Mouse (Mus musculus): ENCODE results near the gene Rab15.
"Not testable (repeated sequence)": the region's sequence is repeated elsewhere in the genome, so short reads cannot be mapped to it uniquely, and the experiment has no call there.

The Rab15 gene

DNA sequence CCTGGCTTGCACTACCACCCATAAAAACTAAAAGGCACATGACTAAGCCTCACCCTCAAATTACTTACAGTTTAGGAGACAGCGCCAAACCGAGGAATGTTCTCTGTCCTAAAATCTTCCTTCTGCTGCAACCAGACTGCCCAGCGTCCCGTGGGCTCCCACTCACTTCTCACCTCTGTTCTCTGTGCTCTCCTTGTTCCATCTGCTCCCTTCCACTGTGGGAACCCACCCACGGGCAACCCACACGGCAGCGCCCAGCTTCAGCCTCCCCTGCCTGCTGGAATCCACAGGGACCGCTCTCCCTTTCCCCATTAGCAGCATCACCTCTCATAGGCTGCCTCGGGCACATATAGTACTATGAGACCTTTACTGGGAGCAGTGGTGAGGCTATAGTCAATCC, 3.8 kb downstream of the Rab15 start:
- DNase-seq (ENCODE audit: low spot score) = no peak

- no peak for DNase-seq (ENCODE audit: low spot score)
These were observed 4.6 kb downstream of the Rab15 start for GRCm38 (mm10) chr12:76818120-76818519.

DNA sequence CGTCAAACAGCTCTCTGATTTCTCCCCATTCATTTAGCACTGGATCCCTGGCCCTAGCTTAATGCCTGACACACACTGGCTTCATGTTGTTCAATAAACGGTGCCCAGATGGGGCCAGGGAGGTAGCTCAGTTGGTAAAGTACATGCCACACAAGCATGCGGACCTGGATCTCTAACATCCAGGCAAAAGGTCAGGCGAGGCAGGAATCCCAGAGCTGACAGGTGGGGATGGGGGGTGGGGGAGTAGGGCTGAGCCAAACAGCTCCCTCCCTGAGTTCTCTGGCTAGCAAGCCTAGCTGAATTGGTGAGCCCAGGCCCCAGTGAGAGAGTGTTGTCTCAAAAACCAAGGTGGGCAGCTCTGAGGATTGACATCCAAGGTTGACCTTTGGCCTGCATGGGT, 5.5 kb downstream of the Rab15 start:
- DNase-seq (ENCODE audit: low spot score) = no peak

- DNase-seq (ENCODE audit: low spot score) = no peak
These were observed 6.0 kb downstream of the Rab15 start for GRCm38 (mm10) chr12:76816720-76817119.

DNA sequence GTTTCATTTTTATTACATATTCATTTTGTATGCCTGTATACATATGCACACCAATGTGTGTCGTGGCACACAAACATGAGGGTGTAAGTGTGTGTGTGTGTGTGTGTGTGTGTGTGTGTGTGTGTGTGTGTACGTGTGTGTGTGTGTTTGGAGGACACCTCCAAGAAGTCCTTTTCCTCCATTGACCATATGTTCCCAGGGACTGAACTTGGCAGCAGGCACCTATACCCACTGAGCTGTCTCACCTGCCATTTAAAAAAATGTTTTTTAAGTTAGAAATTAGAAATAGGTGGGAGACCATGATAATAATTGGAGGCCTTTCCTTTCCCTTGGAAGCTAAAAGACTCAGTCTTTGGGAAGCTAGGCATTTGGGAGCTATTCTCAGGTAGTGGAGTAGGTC, 8.6 kb downstream of the Rab15 start:
- no peak for DNase-seq (ENCODE audit: low spot score)

DNA sequence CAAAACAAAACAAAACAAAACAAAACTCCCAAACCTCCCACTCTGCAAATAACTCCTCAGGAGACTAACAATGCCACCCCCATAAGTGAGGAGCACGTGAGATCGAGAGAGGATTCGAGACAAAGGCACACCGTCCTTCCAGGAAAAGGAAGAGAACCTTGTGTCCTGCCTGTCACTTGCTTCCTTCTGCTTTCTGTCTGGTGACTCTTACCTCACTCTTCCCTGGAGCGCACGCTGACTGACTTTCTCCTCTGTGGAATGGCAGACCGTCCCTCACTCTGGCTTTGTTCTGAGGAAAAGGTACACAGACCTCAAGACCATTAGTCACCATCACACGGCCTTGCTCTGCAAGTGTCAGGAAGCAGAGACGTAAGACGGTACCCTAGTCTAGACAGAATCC, 9.2 kb downstream of the Rab15 start:
- no peak for DNase-seq (ENCODE audit: low spot score)

- no peak for DNase-seq (ENCODE audit: low spot score)
These were observed 11.7 kb downstream of the Rab15 start for GRCm38 (mm10) chr12:76811006-76811405.

- no peak for DNase-seq (ENCODE audit: low spot score)
These were observed 12.2 kb downstream of the Rab15 start for GRCm38 (mm10) chr12:76810491-76810890.

GRCm38 (mm10) chr12:76807796-76808195, 14.9 kb downstream of the Rab15 start:
- no peak for DNase-seq (ENCODE audit: low spot score)

DNA sequence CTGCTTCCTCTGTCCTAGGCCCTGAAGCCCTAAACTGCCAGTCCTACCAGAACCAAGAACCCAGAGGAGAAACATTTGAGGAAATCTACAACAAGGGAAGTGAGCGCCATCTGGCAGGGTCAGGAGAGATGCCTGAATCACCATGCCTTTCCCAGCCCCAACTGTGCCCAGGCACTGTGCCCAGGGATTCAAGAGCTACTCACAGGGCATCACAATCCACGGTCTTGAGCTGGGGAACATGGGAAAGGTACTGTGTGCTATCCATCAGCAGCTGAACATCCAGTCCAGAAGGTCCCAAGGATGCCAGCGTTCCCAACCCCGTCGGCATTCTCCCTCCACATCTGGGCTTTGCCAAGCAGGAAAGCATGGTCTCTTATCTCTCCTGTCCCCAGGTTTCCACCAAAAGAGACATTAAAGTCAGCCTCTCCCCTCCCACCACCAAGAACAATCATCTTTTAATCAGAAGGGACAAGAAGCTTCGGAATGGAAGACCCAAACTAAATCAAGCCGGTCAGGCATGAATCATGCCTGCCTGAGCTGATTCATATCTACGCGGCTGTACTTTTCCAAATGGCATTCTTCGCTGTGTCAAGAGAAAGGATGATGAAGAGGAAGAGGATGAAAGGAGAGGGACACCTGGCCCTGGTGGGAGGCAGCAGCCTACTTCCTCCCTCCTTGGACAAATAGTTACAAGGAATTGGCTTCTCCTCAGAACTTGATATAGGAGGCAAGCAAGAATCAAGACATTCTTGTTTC, 17.5 kb downstream of the Rab15 start:
- DNase-seq (ENCODE audit: low spot score) = no peak

GRCm38 (mm10) chr12:76803700-76804252, 18.9 kb downstream of the Rab15 start:
- no peak for DNase-seq (ENCODE audit: low spot score)

DNA sequence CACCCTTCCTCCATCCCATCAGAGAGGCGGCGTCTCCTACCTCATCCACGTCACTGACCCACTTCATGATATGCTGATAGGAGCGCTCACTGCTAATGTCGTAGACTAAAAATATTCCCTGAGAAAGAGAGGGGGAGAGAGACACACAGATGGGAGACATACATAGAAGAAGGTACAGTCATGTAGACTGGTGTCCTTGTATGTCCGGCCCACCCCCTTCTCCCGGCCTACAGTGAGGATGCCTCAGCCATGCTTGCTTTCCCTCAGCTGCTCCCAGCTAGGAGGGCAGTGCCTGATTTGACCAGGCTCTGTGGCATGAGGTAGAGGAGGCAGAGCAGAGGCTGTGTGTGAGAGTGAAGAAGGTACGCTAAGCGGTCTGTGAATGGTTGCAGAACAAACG, 19.7 kb downstream of the Rab15 start:
- no peak for DNase-seq (ENCODE audit: low spot score)

DNA sequence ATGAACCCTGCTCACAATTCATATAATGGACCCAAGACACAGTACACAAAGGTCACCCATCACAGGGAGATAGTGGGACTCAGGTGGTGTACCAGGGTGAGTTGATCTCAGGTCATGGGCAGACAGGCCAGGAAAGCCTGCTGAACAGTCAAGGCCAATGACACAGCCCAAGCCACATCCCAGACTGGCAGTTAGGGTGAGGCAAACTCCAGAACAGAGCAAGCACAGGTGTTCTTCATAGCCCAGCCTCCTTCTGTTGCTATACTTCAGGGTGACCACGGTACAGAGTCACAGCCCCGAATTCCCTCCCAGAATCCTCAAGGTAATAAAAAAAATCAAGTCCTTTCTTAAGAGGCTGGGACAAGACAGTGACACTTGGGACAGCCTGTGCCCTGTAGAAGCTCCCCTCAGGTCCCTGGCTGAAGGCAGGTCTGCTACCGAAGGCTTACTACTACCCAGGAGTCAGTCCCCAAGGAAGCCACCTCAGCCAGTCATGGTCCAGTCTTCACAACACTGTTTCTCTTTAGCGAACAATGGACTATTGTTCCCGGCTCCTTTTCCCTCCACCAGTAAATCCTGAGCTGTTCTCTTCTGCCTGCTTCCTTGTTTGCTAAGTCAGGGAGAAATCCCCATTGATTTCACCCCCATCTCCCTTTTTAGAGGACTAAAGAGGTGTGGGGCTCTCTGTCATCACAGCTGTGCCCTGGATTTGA, 24.5 kb downstream of the Rab15 start:
- DNase-seq (ENCODE audit: low spot score) = no peak

DNA sequence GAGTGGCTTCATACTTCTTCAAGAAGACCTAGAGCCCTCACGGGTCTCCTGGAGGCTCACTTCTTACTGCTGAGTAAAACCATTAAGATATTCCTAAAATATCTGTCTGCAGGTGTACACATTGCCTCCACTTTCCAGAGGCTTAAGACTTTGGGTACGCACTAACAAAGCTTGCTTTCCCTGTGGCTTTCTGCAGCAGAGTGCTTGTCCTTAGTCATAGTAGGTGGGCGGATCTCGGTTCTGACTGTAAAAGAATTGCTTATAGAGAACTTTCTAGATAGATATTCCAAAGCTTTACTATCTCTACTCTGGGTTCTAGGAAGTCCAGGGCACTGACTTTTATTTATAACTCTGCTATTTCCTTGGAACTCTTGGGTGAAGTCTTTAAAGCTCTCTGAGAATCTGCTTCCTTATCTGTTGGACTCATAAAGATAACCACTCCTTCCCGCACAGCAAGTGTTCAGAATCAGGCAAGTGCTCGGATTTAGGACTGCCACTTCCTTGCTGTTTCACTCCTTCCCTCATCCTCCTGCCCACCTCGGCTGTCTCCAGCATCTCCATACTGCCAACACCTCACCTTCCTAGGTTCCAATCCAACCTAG, 25.7 kb downstream of the Rab15 start:
- DNase-seq (ENCODE audit: low spot score) = no peak

GRCm38 (mm10) chr12:76795350-76795749, 27.4 kb downstream of the Rab15 start, which contains the start of gene Gpx2:
TSS of gene Gpx2 (minus strand) at chr12:76795554.
- DNase-seq (ENCODE audit: low spot score) = no peak

GRCm38 (mm10) chr12:76792540-76792939, 30.2 kb downstream of the Rab15 start:
- DNase-seq (ENCODE audit: low spot score) = not testable (repeated sequence)

DNA sequence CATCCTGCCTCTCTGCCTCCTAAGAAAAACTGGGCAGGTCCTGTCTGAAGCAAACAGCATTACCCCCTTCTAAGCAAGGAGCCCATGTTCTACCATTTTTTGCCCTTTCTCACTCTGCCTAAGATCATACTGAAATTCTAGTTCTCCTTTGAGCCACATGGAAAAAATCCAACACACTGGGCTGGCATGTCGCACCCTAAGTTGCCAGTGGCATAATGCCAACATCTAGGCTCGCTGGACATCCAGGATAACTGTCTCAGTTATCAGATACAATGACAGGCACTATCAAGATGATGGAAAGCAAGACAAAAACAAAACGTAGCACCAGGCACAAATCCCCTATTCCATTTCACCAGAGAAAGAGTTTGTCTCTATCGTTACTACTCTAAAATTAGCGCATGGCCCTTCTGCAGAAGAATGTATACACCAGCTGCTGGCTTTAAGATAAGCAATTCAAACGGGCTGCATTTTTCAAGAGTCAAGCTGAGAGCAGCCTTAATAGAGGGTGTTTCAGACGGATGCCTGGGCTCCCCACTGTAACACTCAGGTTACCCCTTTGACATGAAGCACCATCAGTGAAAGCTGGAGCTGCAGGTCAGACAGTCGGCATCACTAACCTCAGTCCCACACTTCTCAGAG, 32.1 kb downstream of the Rab15 start:
- no peak for DNase-seq (ENCODE audit: low spot score)

GRCm38 (mm10) chr12:76784056-76784619, 38.6 kb downstream of the Rab15 start:
- no peak for DNase-seq (ENCODE audit: low spot score)

- DNase-seq (ENCODE audit: low spot score) = no peak
These were observed 41.9 kb downstream of the Rab15 start for GRCm38 (mm10) chr12:76780639-76781468.

DNA sequence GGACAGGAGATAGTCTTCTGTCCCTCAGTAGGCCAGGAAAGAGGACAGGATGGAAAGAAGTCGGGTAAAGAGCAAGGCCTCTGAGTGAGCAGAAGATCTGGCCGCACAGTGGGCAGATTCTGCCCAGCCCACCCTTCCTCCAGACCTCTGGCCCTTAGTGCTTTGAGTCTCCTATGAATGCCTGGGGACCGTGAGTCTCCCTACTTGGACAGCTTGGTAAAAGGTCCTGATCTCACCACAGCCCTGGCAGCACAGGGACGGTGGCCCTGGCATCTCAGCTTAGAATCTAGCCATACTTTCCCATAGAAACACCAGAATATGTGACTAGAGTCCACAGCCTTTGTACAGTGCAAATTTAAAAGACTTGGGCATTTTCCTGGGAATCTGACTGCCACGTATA, 42.8 kb downstream of the Rab15 start:
- no peak for DNase-seq (ENCODE audit: low spot score)
